Mouse (Mus musculus) c-Kit-positive CD71-negative TER-119-negative erythroid progenitor cells, embryonic 14.5 days (primary cell): ENCODE results near the gene Tmem147.
"Not testable (repeated sequence)": the region's sequence is repeated elsewhere in the genome, so short reads cannot be mapped to it uniquely, and the experiment has no call there.

Experiments used
- DNase-seq: peaks from one replicate; pipeline ENCODE4 v3.0.0-alpha.2; 2013; ENCODE audit warnings: low read depth

The Tmem147 gene

DNA sequence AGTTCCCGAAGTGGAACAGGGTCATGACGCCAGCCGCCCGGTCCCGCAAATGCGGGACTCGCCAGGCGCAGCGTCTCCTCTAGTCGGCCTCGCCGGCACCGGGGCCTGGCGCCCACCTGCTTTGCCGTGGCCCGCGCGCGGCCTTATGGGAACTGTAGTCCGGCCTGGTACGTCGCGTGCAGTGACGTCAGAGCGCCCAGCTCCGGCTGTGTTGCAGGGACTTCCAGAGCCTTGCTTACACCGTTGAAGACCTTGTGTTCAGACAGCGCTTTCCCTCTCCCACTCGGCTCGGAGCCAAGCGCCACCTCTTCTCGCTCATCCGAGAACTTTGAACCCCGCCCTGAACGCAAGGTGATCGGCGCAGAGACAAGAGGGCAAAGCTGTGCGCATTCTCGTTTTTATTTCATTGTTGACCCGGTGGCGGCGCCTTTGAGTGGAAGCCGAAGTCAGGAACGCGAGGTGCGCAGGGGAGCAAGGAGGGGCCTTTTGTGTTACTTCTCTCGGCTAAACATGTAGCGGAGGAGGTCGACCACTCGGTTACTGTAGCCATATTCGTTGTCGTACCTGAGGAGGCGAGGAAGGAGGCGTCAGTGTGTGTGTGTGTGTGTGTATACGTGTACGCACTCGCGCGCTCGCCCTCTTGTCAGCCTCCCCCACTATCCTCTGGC lies at the start of gene Tmem147:
TSS of gene Tmem147 (minus strand) at position 145 of the 668 bp plus-strand sequence.
- peak; percentile 89 for DNase-seq

- no peak for DNase-seq
Observed at GRCm38 (mm10) chr7:30777911-30778310, 48.6 kb upstream of the Tmem147 start.

GRCm38 (mm10) chr7:30777081-30777579 lies 47.8 kb upstream of the Tmem147 start:
- DNase-seq: no peak

DNA sequence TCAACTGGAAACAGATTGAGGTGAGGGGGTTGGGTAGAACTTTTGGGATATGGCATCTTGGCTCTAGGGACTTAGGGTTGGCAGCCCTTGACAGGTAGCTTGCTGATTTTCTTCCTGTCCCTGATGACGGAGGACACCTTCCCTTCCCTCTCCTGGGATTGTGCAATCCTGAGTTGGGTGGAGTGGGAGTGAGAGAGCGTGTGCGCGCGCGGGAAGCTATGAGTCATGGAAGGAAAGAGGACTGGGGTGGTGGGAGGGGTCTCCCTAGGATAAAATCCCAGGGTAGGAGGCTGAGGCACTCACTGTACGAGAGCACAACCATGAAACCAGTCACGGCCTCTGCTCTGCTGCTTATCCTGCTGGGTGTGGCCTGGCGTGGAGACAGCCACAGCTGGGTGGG lies 46.8 kb upstream of the Tmem147 start:
- DNase-seq: no peak

DNA sequence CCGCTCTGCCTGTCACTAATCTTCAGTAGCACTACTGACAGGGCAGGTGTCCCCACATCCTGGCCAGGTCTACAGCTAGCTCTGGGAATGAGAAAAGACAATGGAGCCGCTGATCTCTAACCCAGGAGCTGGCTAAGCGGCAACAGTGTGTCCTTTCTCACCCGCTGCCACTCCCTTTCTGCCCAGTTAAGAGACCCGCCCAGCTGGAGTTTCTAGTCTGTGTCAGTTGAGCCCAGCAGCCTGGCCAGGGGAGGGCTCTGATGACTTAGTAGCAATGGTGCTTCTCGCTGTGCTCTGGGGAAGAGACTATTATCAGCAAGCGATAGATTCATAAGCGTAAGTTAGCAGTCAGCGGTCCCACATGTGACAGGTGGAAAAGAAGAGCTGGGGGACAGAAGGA lies 39.9 kb upstream of the Tmem147 start:
- no peak for DNase-seq

DNA sequence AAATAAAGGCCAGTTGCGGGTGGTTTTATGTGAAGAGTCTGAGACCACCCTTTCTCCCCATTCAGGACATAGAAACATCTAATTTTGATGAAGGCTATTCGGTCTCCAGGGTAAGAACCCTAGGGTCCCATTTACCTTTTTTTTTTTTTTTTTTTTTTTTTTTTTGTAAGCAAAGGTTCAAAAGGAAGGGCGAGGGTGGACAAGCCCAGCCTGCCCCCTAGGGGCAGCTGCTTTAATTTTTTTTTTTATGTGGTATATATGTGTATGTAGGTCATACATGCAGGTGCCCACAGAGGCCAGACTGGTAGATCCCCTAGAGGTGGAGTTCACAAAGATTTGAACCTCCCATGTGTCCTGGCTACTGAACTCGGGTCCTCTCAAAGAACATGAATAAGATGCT lies 37.1 kb upstream of the Tmem147 start:
- no peak for DNase-seq

- no peak for DNase-seq
Observed at GRCm38 (mm10) chr7:30765173-30765572, 35.8 kb upstream of the Tmem147 start.

- no peak for DNase-seq
Observed at GRCm38 (mm10) chr7:30763456-30763855, 34.1 kb upstream of the Tmem147 start, which contains the start of gene Dmkn. Gene Dmkn, plus strand, starts transcription at chr7:30763756.

GRCm38 (mm10) chr7:30761769-30762352 lies 32.5 kb upstream of the Tmem147 start:
- no peak for DNase-seq

DNA sequence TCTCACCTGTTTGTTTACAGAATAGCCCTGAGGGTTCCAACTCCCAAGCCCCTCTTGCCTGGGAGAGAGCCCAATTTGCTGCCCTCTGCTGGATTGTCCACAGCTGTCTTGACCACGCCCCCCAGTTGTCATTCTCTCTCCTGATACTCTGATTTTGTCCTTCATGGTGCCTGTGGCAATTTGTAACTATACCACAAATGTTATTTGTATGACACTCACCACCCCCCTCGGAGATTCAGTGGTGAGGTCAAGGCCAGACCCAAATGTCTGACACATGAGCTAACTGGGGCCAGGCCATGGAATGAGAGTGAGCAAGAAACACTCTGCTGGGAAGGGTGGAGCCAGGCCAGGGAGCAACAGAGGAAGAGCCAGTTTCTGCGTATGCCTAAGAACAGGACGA lies 29.5 kb upstream of the Tmem147 start:
- DNase-seq: no peak

DNA sequence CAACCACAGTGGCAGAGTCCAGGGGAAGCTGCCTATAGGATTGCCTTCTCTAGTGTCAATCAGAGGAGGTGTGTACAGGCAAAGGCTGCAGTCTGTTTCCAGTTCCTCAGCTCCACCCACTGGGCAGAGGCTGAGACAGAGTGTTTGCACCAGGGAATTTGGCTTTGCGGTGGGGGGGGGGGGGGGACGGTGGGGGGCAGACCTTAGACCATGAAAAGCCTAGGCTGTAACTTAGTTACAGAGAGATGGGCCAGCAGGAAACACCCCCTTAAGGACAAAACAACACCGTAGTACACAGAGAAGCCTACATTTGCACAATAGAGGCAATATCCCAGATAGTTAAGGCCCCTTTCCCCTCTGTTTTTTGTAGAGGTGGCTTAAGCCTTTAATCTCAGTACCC lies 27.7 kb upstream of the Tmem147 start:
- no peak for DNase-seq

DNA sequence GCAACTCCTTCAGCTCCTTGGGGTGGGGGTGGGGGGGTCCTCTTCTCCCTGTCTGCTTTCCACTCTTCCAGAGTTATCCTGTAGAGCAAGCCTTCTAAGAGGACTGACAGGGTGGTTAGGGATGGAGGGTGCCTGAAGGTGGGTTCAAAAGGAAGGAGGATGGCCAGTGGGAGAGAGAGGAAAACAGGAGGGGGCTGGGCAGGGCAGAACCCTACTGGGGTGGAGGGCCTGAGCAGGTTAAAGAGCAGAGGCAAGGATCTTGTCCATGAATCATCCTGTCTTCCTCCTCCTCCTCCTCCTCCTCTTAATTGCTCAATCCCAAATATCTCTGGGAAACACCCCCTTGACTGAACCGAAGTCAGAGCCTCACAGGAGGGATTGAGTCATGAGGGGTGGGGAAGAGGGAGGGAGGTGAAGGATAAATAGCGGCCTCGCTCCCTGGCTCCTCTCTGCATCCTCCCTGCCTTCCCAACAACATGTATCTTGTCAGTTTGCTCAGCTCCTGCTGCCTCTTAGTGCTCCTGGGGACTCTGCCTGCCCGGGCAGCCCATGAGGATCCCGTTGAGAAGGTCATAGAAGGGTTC lies 21.8 kb upstream of the Tmem147 start, which contains the start of gene Sbsn:
TSS of gene Sbsn (plus strand) at position 386 of the 584 bp plus-strand sequence.
- no peak for DNase-seq

DNA sequence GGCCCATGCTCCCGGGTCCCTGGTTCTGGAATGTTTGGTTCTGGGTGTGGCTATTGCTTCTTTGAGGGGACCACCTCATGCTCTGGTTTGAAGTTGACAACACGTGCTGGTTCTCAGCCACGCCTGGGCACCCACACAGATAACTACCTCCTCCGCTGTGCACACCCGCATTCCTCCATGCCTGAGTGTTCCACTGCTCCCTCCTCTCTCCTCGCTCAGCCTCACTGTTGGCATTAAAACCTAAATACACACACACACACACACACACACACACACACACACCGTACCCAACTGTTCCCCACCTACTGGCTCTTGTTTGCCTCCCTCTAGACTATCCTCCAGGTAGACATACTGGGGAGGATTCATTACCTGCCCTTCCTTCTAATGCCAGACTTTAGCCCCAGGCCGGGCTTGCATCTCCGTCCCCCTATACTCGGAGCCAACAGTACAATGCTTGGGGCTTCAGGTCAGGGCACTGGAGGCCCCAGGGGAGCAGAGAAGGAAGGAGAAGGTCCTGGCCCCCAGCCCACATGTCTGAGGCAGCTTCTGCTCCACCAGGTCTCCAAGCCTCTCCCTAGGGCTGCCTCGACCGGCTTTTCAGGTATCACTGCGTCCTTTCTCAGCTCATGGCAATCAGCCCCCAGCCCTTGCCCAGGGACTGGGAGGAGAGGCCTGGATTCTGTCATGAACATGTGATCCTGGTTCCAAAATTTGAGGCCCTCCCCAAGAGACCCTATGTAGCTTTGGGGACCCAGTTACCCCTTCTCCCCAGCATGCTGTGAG lies 20.7 kb upstream of the Tmem147 start:
- DNase-seq: no peak

DNA sequence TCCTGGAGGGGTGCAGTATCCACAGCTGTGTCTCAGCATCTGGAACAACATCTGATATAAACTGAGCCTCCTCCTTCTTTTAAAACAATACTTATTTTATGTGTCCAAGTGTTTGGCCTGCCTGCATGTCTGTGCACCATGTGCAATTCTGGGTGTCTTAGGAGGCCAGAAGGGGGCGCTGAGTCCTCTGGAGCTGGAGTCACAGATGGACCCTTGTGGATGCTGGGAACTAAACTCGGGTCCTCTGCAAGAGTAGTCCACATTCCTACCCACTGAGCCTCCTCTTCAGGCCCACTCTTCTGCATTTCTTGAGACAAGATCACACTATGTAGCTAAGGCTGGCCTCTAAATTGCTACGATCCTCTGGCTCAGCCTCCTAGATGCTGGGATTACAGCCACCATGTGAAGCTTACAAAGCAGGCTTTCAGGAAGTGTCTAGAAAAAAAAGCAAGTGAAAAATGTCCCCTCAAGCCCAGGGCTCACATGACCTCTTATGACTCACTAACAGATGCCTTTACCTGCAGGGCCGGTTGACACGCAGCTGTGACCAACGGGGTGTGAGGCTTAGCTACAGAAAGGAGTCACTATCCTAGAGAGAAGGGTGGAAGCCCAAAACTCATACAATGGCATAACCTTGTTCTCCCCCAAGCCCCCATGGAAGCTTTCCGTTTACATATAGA lies 18.3 kb upstream of the Tmem147 start:
- DNase-seq: no peak

- no peak for DNase-seq
Observed at GRCm38 (mm10) chr7:30744022-30744598, 14.8 kb upstream of the Tmem147 start.

DNA sequence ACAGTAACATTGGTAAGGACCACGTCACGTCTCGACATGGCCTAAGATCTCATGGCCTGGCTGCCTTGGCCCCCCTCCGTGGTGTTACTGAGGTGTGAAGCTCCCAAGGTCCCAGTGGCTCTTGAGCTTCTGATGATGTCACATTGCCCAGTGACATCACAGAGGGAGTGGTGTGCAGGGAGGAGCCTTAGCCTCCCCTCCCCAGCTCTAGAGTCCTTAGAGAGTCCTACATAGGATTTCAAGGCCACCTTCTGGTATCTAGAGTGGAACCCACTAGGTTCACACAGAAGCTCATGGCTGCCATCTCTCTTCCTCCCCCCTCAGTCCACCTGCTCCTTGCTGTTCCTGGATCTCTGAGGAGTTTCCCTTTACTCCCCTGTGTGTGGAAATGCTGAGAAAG lies 14.3 kb upstream of the Tmem147 start, which contains the start of gene Gapdhs:
TSS of gene Gapdhs (minus strand) at position 65 of the 400 bp plus-strand sequence.
- not testable (repeated sequence) for DNase-seq

GRCm38 (mm10) chr7:30742570-30742969 lies 13.2 kb upstream of the Tmem147 start:
- not testable (repeated sequence) for DNase-seq

DNA sequence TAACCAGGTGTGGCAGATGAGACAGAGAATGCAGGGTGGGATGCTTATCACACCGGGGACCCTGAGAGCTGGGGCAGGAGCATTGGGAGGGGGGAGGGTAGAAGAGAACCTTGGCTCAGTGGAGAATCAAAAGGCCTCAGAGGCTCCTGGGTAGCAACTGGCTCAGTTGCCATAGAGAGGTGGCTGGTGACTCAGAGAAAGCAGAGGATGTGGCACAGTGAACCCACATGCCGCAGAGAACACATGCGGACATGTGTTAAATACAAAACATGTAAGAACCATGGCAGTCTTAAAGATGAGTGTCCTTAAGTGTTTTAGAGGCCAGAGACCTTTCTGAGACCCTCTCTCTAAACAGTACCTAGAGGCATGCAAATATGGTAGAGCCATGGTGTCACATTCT lies 6.9 kb upstream of the Tmem147 start:
- DNase-seq: no peak

DNA sequence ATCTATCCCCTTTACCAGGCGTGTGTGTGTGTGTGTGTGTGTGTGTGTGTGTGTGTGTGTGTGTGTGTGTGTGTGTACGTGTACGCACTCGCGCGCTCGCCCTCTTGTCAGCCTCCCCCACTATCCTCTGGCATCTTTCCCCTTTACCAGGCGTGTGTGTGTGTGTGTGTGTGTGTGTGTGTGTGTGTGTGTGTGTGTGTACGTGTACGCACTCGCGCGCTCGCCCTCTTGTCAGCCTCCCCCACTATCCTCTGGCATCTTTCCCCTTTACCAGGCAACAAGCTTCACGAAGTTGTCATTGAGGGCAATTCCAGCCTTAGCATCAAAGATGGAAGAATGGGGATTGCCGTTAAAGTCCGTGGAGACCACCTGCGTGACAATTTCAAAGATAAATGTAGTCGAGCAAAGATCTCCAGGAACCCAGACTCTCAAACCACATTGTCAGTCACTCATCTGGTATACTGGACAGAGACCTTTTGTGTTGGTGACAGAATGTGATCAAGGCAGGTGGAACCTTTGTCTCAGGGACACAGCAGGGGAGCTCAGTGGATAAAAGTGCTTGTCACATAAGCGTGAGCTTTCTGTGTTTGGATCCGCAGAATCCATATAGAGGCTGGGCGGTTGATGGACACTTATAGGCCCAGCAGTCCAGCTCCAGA lies 853 bp upstream of the Tmem147 start:
- not testable (repeated sequence) for DNase-seq

- DNase-seq: no peak
Observed at GRCm38 (mm10) chr7:30728739-30729395, 473 bp downstream of the Tmem147 start.
